Mouse (Mus musculus): ENCODE measurements around the gene Nphs1.

- TF ChIP-seq MYOD1 (IDR thresholded peaks at IDR 0.05; ENCODE audit: control insufficient read depth, insufficient read length, low read depth) (no peak), CTCF (IDR thresholded peaks at IDR 0.05; ENCODE audit: control insufficient read depth, insufficient read depth, insufficient read length) (no peak), FOSL1 (IDR thresholded peaks at IDR 0.05; ENCODE audit: insufficient read depth, low read length, poor library complexity, severe bottlenecking) (no peak), CEBPB (IDR thresholded peaks at IDR 0.05; ENCODE audit: low read depth) (no peak)
These were observed 74.8 kb downstream of the Nphs1 start for GRCm38 (mm10) chr7:30532931-30533330.

All from C2C12 (cell line).